Mouse (Mus musculus) stomach, embryonic 14.5 days (tissue): ENCODE results near the gene Prdm16. TPM values are rescaled to one million over a fixed set of nuclear protein-coding genes. Genes with fewer than 3 reads are reported as not detected.
A peak's percentile ranks its signal among the peaks of the same experiment; 100 is the strongest.

Source experiments
- ATAC-seq: fragments of 200-750 bp; cut with Nextera tagmentation; 2 replicates; pipeline ENCODE4 v1.8.0; 2017; ENCODE audit warnings: low read depth, moderate TSS enrichment; ENCODE audit not compliant: insufficient number of reproducible peaks, insufficient read depth, low FRiP score
- H3K27ac ChIP-seq: fragments of 300-500 bp; sonication (generic); 2 replicates; pipeline ENCODE4 v1.5.1; 2014; ENCODE audit warnings: mild to moderate bottlenecking, low read length, moderate library complexity, mixed read lengths
- H3K27me3 ChIP-seq: fragments of 300-500 bp; sonication (generic); 2 replicates; pipeline ENCODE4 v1.6.1; 2014; ENCODE audit warnings: low read length, control low read depth, mixed read lengths; ENCODE audit not compliant: control insufficient read depth, insufficient read depth
- H3K36me3 ChIP-seq: fragments of 300-500 bp; sonication (generic); 2 replicates; pipeline ENCODE4 v1.6.1; 2014; ENCODE audit warnings: mild to moderate bottlenecking, control low read depth, low read length, moderate library complexity, mixed read lengths; ENCODE audit not compliant: control insufficient read depth, insufficient read depth
- H3K4me1 ChIP-seq: fragments of 300-500 bp; sonication (generic); 2 replicates; pipeline ENCODE4 v1.6.1; 2014; ENCODE audit warnings: low read length, control low read depth, mixed read lengths; ENCODE audit not compliant: control insufficient read depth, insufficient read depth
- H3K4me2 ChIP-seq: fragments of 300-500 bp; sonication (generic); replicated peaks from 2 replicates; pipeline ENCODE4 v1.6.1; 2014; ENCODE audit warnings: low read depth, low read length, control low read depth
- H3K4me3 ChIP-seq: fragments of 300-500 bp; sonication (generic); 2 replicates; pipeline ENCODE4 v1.5.1; 2014; ENCODE audit warnings: low read depth, low read length, control low read depth
- H3K9ac ChIP-seq: fragments of 300-500 bp; sonication (generic); replicated peaks from 2 replicates; pipeline ENCODE4 v1.6.1; 2014; ENCODE audit warnings: low read depth, mild to moderate bottlenecking, control low read depth, low read length, moderate library complexity, mixed read lengths
- H3K9me3 ChIP-seq: fragments of 300-500 bp; sonication (generic); 2 replicates; pipeline ENCODE4 v1.6.1; 2016; ENCODE audit warnings: low read depth, low read length, control low read depth; ENCODE audit not compliant: control insufficient read depth
- WGBS: fragments of 180-500 bp; shearing (Covaris S2); extraction: QIAGEN DNeasy Blood & Tissue Kit; methylation state at CpG from one replicate; pipeline ENCODE4 v1.1.7; 2014; 5-methylcytosine and 5-hydroxymethylcytosine counted together
- polyA plus RNA-seq: library from polyadenylated mRNA; unstranded; fragments of >200 nt; fragmentation: Nextera tagmentation; extraction: Ambion mirVana; gene quantifications from 2 replicates; pipeline ENCODE4 v1.2.1, GENCODE M21; 2014

Gene Prdm16
- polyA plus RNA-seq, 1 experiment from 2014 or later: 18.4 TPM

GRCm38 (mm10) chr4:154364752-154365151 is 271.9 kb downstream of the Prdm16 start:
- no peak overlapping the region for H3K9ac ChIP-seq
- ATAC-seq: no peak
- WGBS: 87% methylated on average over 2 of the region's 2 CpGs
- H3K4me3 ChIP-seq: no peak overlapping the region
- no peak overlapping the region for H3K27ac ChIP-seq
- H3K36me3 ChIP-seq: no peaks in the 10 kb centered on the region
- H3K9me3 ChIP-seq: no peaks in the 10 kb centered on the region
- H3K4me1 ChIP-seq: no peaks in the 10 kb centered on the region
- H3K27me3 ChIP-seq: no peaks in the 10 kb centered on the region
- H3K4me2 ChIP-seq: no peak overlapping the region

GRCm38 (mm10) chr4:154360850-154361249 is 275.8 kb downstream of the Prdm16 start:
- Histone ChIP-seq H3K36me3 (no peaks in the 10 kb centered on the region), H3K27ac (no peak overlapping the region), H3K4me1 (0 out of 2 replicates have a peak, but pooled peaks cover 2% of the 10 kb centered on the region), H3K4me2 (no peak overlapping the region), H3K9ac (no peak overlapping the region), H3K27me3 (no peaks in the 10 kb centered on the region), H3K4me3 (no peak overlapping the region), H3K9me3 (no peaks in the 10 kb centered on the region)
- ATAC-seq: no peak
- 92% methylated on average over 3 of the region's 3 CpGs for WGBS

GRCm38 (mm10) chr4:154360441-154360840 is 276.2 kb downstream of the Prdm16 start:
- peak overlapping the region; percentile 89 for H3K27ac ChIP-seq
- no peak overlapping the region for H3K9ac ChIP-seq
- no peak for ATAC-seq
- 70% methylated on average over 6 of the region's 7 CpGs for WGBS
- 0 out of 2 replicates have a peak, but pooled peaks cover 2% of the 10 kb centered on the region for H3K4me1 ChIP-seq
- no peaks in the 10 kb centered on the region for H3K27me3 ChIP-seq
- no peaks in the 10 kb centered on the region for H3K36me3 ChIP-seq
- H3K9me3 ChIP-seq: no peaks in the 10 kb centered on the region
- no peak overlapping the region for H3K4me3 ChIP-seq
- no peak overlapping the region for H3K4me2 ChIP-seq

GRCm38 (mm10) chr4:154359762-154360300 is 276.8 kb downstream of the Prdm16 start:
- no peak overlapping the region for H3K4me3 ChIP-seq
- H3K27me3 ChIP-seq: no peaks in the 10 kb centered on the region
- 68% methylated on average over 9 of the region's 9 CpGs for WGBS
- 0 out of 2 replicates have a peak, but pooled peaks cover 2% of the 10 kb centered on the region for H3K4me1 ChIP-seq
- no peaks in the 10 kb centered on the region for H3K36me3 ChIP-seq
- H3K27ac ChIP-seq: peak overlapping the region; percentile 89
- peak; percentile 87 for ATAC-seq
- H3K4me2 ChIP-seq: 0 out of 2 replicates have a peak overlapping the region, but pooled peaks have one; percentile 12
- H3K9ac ChIP-seq: no peak overlapping the region
- no peaks in the 10 kb centered on the region for H3K9me3 ChIP-seq

- WGBS: 52% methylated on average over 11 of the region's 11 CpGs
- Histone ChIP-seq H3K4me3 (no peak overlapping the region), H3K27ac (peak overlapping the region; percentile 89; the same call in 1 of the 2 replicates), H3K9ac (no peak overlapping the region), H3K27me3 (no peaks in the 10 kb centered on the region), H3K36me3 (no peaks in the 10 kb centered on the region), H3K9me3 (no peaks in the 10 kb centered on the region), H3K4me2 (peak overlapping the region; percentile 12; the same call in 1 of the 2 replicates), H3K4me1 (0 out of 2 replicates have a peak, but pooled peaks cover 2% of the 10 kb centered on the region)
- ATAC-seq: peak; percentile 39; the same call in 1 of the 2 replicates
Measured at GRCm38 (mm10) chr4:154358816-154359215, 277.9 kb downstream of the Prdm16 start.

- ATAC-seq: no peak
- Histone ChIP-seq H3K27me3 (no peaks in the 10 kb centered on the region), H3K27ac (peak overlapping the region; percentile 52; the same call in 1 of the 2 replicates), H3K9me3 (no peaks in the 10 kb centered on the region), H3K4me1 (0 out of 2 replicates have a peak, but pooled peaks cover 2% of the 10 kb centered on the region), H3K4me3 (no peak overlapping the region), H3K4me2 (no peak overlapping the region; the same call in 1 of the 2 replicates), H3K36me3 (no peaks in the 10 kb centered on the region), H3K9ac (no peak overlapping the region)
- WGBS: 55% methylated on average over 5 of the region's 5 CpGs
Measured at GRCm38 (mm10) chr4:154358370-154358769, 278.3 kb downstream of the Prdm16 start.

- Histone ChIP-seq H3K27ac (no peak overlapping the region), H3K27me3 (no peaks in the 10 kb centered on the region), H3K4me2 (no peak overlapping the region), H3K4me1 (0 out of 2 replicates have a peak, but pooled peaks cover 5% of the 10 kb centered on the region), H3K36me3 (no peaks in the 10 kb centered on the region), H3K9ac (no peak overlapping the region), H3K4me3 (no peak overlapping the region), H3K9me3 (no peaks in the 10 kb centered on the region)
- 95% methylated on average over 5 of the region's 5 CpGs for WGBS
- no peak for ATAC-seq
Measured at GRCm38 (mm10) chr4:154355408-154355807, 281.3 kb downstream of the Prdm16 start.

GRCm38 (mm10) chr4:154352246-154352645 is 284.4 kb downstream of the Prdm16 start:
- ATAC-seq: no peak
- no peak overlapping the region for H3K4me2 ChIP-seq
- H3K4me3 ChIP-seq: no peak overlapping the region
- WGBS: 58% methylated on average over 13 of the region's 13 CpGs
- no peaks in the 10 kb centered on the region for H3K27me3 ChIP-seq
- H3K36me3 ChIP-seq: no peaks in the 10 kb centered on the region
- peaks cover 17% of the 10 kb centered on the region for H3K4me1 ChIP-seq
- H3K9ac ChIP-seq: no peak overlapping the region
- H3K27ac ChIP-seq: no peak overlapping the region
- no peaks in the 10 kb centered on the region for H3K9me3 ChIP-seq
